ENCODE assay signal across 25 mouse cellular contexts in the genomic region with DNA sequence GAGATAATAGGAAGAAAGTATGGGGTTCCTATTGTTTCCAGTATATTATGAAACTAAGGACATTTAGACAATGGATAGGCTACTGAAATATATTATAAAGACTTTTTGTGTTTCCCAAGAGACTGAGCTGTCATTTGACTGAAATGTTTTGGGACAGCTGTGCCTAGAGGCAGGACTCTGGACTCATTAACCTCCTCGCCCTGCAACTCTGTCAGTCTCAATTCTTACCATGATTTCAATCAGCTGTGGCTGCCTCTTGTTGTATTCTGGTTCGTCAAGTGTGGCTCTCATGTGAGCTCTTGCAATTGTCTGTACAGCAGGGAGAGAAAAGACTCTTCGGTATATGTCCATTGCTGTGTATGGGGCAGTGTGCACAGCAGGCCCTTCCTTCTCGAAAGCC. TPM values are rescaled to one million over a fixed set of nuclear protein-coding genes. Genes with fewer than 3 reads are reported as not detected.
A peak's percentile ranks its signal among the peaks of the same experiment; 100 is the strongest.
DNase-seq lines count a peak whose midpoint lies in the region; ATAC-seq and TF ChIP-seq lines count a peak whose summit lies in the region.
"Had no signal": no experiment of that assay in that cellular context is flagged by ENCODE, and none has a peak within 500 bp of the region (broad histone marks: within the 10 kb centered on the region; RNA-seq: fewer than 3 reads in every experiment).

No protein-coding gene starts in this region.

- H3K9ac ChIP-seq in forebrain, embryonic 12.5 days: no peak overlapping the region
- no peak overlapping the region for H3K9ac ChIP-seq in forebrain, embryonic 14.5 days (ENCODE audit: low read length)
- no peak overlapping the region for H3K9ac ChIP-seq in midbrain, embryonic 11.5 days (ENCODE audit: low read length)
- H3K9ac ChIP-seq in midbrain, postnatal 0 days (replicated peaks; ENCODE audit: low read length, poor library complexity, severe bottlenecking): no peak overlapping the region
- H3K9ac ChIP-seq in forebrain, postnatal 0 days: no peak overlapping the region
- H3K9ac ChIP-seq: embryonic facial prominence, embryonic 13.5 days; limb, embryonic 12.5 days; liver, postnatal 0 days; stomach, embryonic 15.5 days had no signal

- H3K27ac ChIP-seq in forebrain, embryonic 12.5 days: no peak overlapping the region
- H3K27ac ChIP-seq in forebrain, embryonic 14.5 days (ENCODE audit: low read depth, low read length): no peak overlapping the region
- no peak overlapping the region for H3K27ac ChIP-seq in midbrain, embryonic 11.5 days (ENCODE audit: low read depth, low read length)
- H3K27ac ChIP-seq in midbrain, postnatal 0 days (ENCODE audit: low read depth, low read length): no peak overlapping the region
- no peak overlapping the region for H3K27ac ChIP-seq in forebrain, postnatal 0 days (ENCODE audit: low read depth, low read length)
- H3K27ac ChIP-seq: embryonic facial prominence, embryonic 13.5 days; heart, embryonic 10.5 days; limb, embryonic 12.5 days; macrophage; stomach, embryonic 15.5 days had no signal

- no peaks in the 10 kb centered on the region for H3K36me3 ChIP-seq in forebrain, embryonic 12.5 days (replicated peaks)
- no peaks in the 10 kb centered on the region for H3K36me3 ChIP-seq in forebrain, embryonic 14.5 days (ENCODE audit: control insufficient read depth, insufficient read depth, low read length)
- no peaks in the 10 kb centered on the region for H3K36me3 ChIP-seq in midbrain, embryonic 11.5 days (ENCODE audit: control insufficient read depth, insufficient read depth, low read length)
- no peaks in the 10 kb centered on the region for H3K36me3 ChIP-seq in midbrain, postnatal 0 days (ENCODE audit: insufficient read depth, low read length)
- H3K36me3 ChIP-seq in forebrain, postnatal 0 days (ENCODE audit: insufficient read depth): no peaks in the 10 kb centered on the region
- H3K36me3 ChIP-seq: embryonic facial prominence, embryonic 13.5 days; heart, embryonic 10.5 days; limb, embryonic 12.5 days; stomach, embryonic 15.5 days had no signal

- no peaks in the 10 kb centered on the region for H3K9me3 ChIP-seq in forebrain, embryonic 12.5 days
- H3K9me3 ChIP-seq in forebrain, embryonic 14.5 days (replicated peaks; ENCODE audit: control insufficient read depth, low read length): no peaks in the 10 kb centered on the region
- no peaks in the 10 kb centered on the region for H3K9me3 ChIP-seq in midbrain, embryonic 11.5 days (ENCODE audit: control insufficient read depth, low read length)
- no peaks in the 10 kb centered on the region for H3K9me3 ChIP-seq in midbrain, postnatal 0 days (ENCODE audit: low read length)
- no peaks in the 10 kb centered on the region for H3K9me3 ChIP-seq in forebrain, postnatal 0 days (ENCODE audit: low read length)
- H3K9me3 ChIP-seq: embryonic facial prominence, embryonic 13.5 days; heart, embryonic 10.5 days; limb, embryonic 12.5 days; stomach, embryonic 15.5 days had no signal

- no peaks in the 10 kb centered on the region for H3K27me3 ChIP-seq in forebrain, embryonic 12.5 days
- H3K27me3 ChIP-seq in forebrain, embryonic 14.5 days (replicated peaks; ENCODE audit: control insufficient read depth, insufficient read depth, low read length): no peaks in the 10 kb centered on the region
- H3K27me3 ChIP-seq in midbrain, embryonic 11.5 days (ENCODE audit: control insufficient read depth, insufficient read depth, low read length): no peaks in the 10 kb centered on the region
- no peaks in the 10 kb centered on the region for H3K27me3 ChIP-seq in midbrain, postnatal 0 days (ENCODE audit: insufficient read depth, low read length)
- no peaks in the 10 kb centered on the region for H3K27me3 ChIP-seq in forebrain, postnatal 0 days (ENCODE audit: insufficient read depth, low read length)
- H3K27me3 ChIP-seq: embryonic facial prominence, embryonic 13.5 days; limb, embryonic 12.5 days; stomach, embryonic 15.5 days had no signal

- no peak overlapping the region for H3K4me2 ChIP-seq in forebrain, embryonic 12.5 days
- no peak overlapping the region for H3K4me2 ChIP-seq in forebrain, embryonic 14.5 days (ENCODE audit: low read length)
- H3K4me2 ChIP-seq in midbrain, embryonic 11.5 days: no peak overlapping the region
- no peak overlapping the region for H3K4me2 ChIP-seq in midbrain, postnatal 0 days (ENCODE audit: low read depth, low read length, poor library complexity, severe bottlenecking)
- no peak overlapping the region for H3K4me2 ChIP-seq in forebrain, postnatal 0 days (ENCODE audit: low read depth)
- H3K4me2 ChIP-seq: embryonic facial prominence, embryonic 13.5 days; limb, embryonic 12.5 days; liver, embryonic 11.5 days; stomach, embryonic 15.5 days had no signal

- H3K4me1 ChIP-seq in forebrain, embryonic 12.5 days: no peaks in the 10 kb centered on the region
- H3K4me1 ChIP-seq in forebrain, embryonic 14.5 days (ENCODE audit: control insufficient read depth, insufficient read depth, low read length): no peaks in the 10 kb centered on the region
- H3K4me1 ChIP-seq in midbrain, embryonic 11.5 days (ENCODE audit: control insufficient read depth, insufficient read depth, low read length): no peaks in the 10 kb centered on the region
- no peaks in the 10 kb centered on the region for H3K4me1 ChIP-seq in midbrain, postnatal 0 days (ENCODE audit: insufficient read depth, low read length)
- no peaks in the 10 kb centered on the region for H3K4me1 ChIP-seq in forebrain, postnatal 0 days (ENCODE audit: insufficient read depth)
- H3K4me1 ChIP-seq: embryonic facial prominence, embryonic 13.5 days; limb, embryonic 12.5 days; stomach, embryonic 15.5 days had no signal

- 0 out of 2 replicates have a peak, but pooled peaks have one; percentile 27 for ATAC-seq in forebrain, embryonic 12.5 days (ENCODE audit: low FRiP score)
- no peak for ATAC-seq in forebrain, embryonic 14.5 days
- no peak for ATAC-seq in midbrain, embryonic 11.5 days (ENCODE audit: low FRiP score)
- no peak for ATAC-seq in midbrain, postnatal 0 days (ENCODE audit: low FRiP score)
- ATAC-seq in forebrain, postnatal 0 days: no peak
- ATAC-seq: CD4-positive, CD25-positive, alpha-beta regulatory T cell, adult 4 months; liver, postnatal 0 days; lung, postnatal 0 days had no signal

- TF ChIP-seq CTCF in midbrain, postnatal 0 days (IDR thresholded peaks at IDR 0.05): no peak
- no peak for TF ChIP-seq CTCF in forebrain, postnatal 0 days (IDR thresholded peaks at IDR 0.05; ENCODE audit: low read depth)

- H3K4me3 ChIP-seq in forebrain, embryonic 12.5 days (replicated peaks): no peak overlapping the region
- H3K4me3 ChIP-seq in forebrain, embryonic 14.5 days (ENCODE audit: low read depth, low read length): no peak overlapping the region
- H3K4me3 ChIP-seq in midbrain, embryonic 11.5 days (ENCODE audit: low read depth, low read length): no peak overlapping the region
- H3K4me3 ChIP-seq in midbrain, postnatal 0 days (ENCODE audit: low read depth, low read length): no peak overlapping the region
- H3K4me3 ChIP-seq in forebrain, postnatal 0 days (ENCODE audit: low read depth, low read length): no peak overlapping the region
- H3K4me3 ChIP-seq: embryonic facial prominence, embryonic 13.5 days; heart, embryonic 10.5 days; limb, embryonic 12.5 days; stomach, embryonic 15.5 days had no signal

- 77% methylated on average over 4 of the region's 4 CpGs for WGBS in forebrain, embryonic 12.5 days
- 80% methylated on average over 4 of the region's 4 CpGs for WGBS in forebrain, embryonic 14.5 days
- 84% methylated on average over 4 of the region's 4 CpGs for WGBS in midbrain, embryonic 11.5 days
- 55% methylated on average over 4 of the region's 4 CpGs for WGBS in midbrain, postnatal 0 days
- WGBS in forebrain, postnatal 0 days: 72% methylated on average over 4 of the region's 4 CpGs

- DNase-seq in forebrain, embryonic 14.5 days (ENCODE audit: low spot score): no peak
- DNase-seq in midbrain, embryonic 11.5 days (ENCODE audit: low spot score, missing footprints): peak; percentile 66
- DNase-seq in midbrain, postnatal 0 days (ENCODE audit: low spot score): no peak
- peak; percentile 24 for DNase-seq in gonadal fat pad, adult 2 months (ENCODE audit: low read depth)
- DNase-seq in retina, embryonic 14.5 days (ENCODE audit: low spot score): peak; percentile 61
- DNase-seq in urinary bladder, postnatal 10 days (ENCODE audit: low spot score): no peak
- DNase-seq in forebrain, postnatal 0 days: no peak
- DNase-seq: adrenal gland, postnatal 25 days; cerebellum, adult 11-12 months; cerebellum, postnatal 10 days; kidney, adult 8-10 months; kidney, postnatal 36 days; layer of hippocampus, postnatal 36 days; liver, postnatal 0 days; thymus, postnatal 36 days had no signal

RNA-seq across cellular contexts. Expression of gene Grb14, which starts 50.6 kb away (rescaled TPM):
- 5.9 and 7.5 TPM in 2 replicates for polyA plus RNA-seq in forebrain, embryonic 12.5 days (2016; fragmentation: Nextera tagmentation; extraction: Ambion mirVana)
- polyA plus RNA-seq in forebrain, embryonic 14.5 days (2014; fragmentation: Nextera tagmentation; extraction: Ambion mirVana): 17.7 and 25.3 TPM in 2 replicates
- 5.7 and 6.8 TPM in 2 replicates for polyA plus RNA-seq in midbrain, embryonic 11.5 days (2014; fragmentation: Nextera tagmentation; extraction: Ambion mirVana)
- 24.7 and 27.7 TPM in 2 replicates for total RNA-seq in midbrain, postnatal 0 days (2014; rRNA removed)
- polyA plus RNA-seq in midbrain, postnatal 0 days (2015; fragmentation: Nextera tagmentation; extraction: Ambion mirVana): 30.9 and 35.5 TPM in 2 replicates
- 6.8 and 11.5 TPM in 2 replicates for polyA plus RNA-seq in gonadal fat pad, adult 2 months (2012; rRNA removed)
- total RNA-seq in forebrain, postnatal 0 days (2014; rRNA removed): 19.9 and 23.4 TPM in 2 replicates
- polyA plus RNA-seq in forebrain, postnatal 0 days (2015; fragmentation: Nextera tagmentation; extraction: Ambion mirVana): 29.9 and 40.3 TPM in 2 replicates
- total RNA-seq: hematopoietic stem cell, adult 5-6 weeks had no signal
- polyA plus RNA-seq: CD4-positive, CD25-positive, alpha-beta regulatory T cell, adult 4 months; macrophage had no signal

Comparison
In these comparisons a context has a peak if more than half of its experiments do, and no peak if none do; other contexts are left out.
1. DNase-seq: peak in midbrain, embryonic 11.5 days (single experiment), gonadal fat pad, adult 2 months (single experiment) and retina, embryonic 14.5 days (single experiment); none in forebrain, embryonic 14.5 days (single experiment), midbrain, postnatal 0 days (single experiment), urinary bladder, postnatal 10 days (single experiment) and forebrain, postnatal 0 days (single experiment).